Mouse (Mus musculus) spleen, adult 2 months (tissue): ENCODE measurements around the gene Calml4.

ENCODE experiments used
- CTCF ChIP-seq: fragments of 200-500 bp; IDR thresholded peaks from 2 replicates; pipeline ENCODE4 v1.5.1; 2011; ENCODE audit warnings: mild to moderate bottlenecking, inconsistent platforms; ENCODE audit not compliant: insufficient read depth, insufficient read length, insufficient replicate concordance; ENCODE audit errors: extremely low read depth
- POLR2A ChIP-seq: fragments of 200-500 bp; IDR thresholded peaks from 2 replicates; pipeline ENCODE4 v1.6.1; 2011; ENCODE audit warnings: low read depth, low read length, inconsistent platforms

GRCm38 (mm10) chr9:62837611-62838010, 20.3 kb upstream of the Calml4 start:
- TF ChIP-seq CTCF (no peak), POLR2A (no peak)
